Mouse (Mus musculus) testis, postnatal 14 days (tissue): ENCODE data around the gene Il31ra.
A peak's percentile ranks its signal among the peaks of the same experiment; 100 is the strongest.
"Not testable (repeated sequence)": the region's sequence is repeated elsewhere in the genome, so short reads cannot be mapped to it uniquely, and the experiment has no call there.

Source experiments
- DNase-seq: peaks from one replicate; pipeline ENCODE4 v3.0.0; 2021; ENCODE audit warnings: low spot score

Il31ra gene

GRCm38 (mm10) chr13:112594260-112594659 is at the start of gene Il31ra:
Il31ra (minus strand) TSS chr13:112594360.
- not testable (repeated sequence) for DNase-seq

DNA sequence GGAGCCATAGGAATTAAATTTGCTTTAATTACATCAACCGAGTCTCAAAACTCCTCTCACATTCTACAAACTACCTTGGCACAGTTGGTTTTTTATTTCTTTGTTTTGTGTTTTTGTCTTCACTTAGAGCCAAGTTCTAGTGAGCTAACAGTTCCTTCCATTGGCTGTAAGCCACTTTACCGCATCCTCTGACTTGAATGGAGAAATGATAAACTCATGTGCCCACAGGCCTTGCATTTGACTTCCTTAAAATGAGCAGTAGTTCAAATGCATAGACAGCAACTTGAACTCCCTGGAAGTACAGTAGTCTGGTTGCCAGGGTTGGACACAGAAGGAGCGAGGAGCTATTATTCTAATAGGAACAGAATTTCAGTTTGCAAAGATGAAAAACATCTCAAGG is 48.7 kb upstream of the Il31ra start:
- DNase-seq: no peak

DNA sequence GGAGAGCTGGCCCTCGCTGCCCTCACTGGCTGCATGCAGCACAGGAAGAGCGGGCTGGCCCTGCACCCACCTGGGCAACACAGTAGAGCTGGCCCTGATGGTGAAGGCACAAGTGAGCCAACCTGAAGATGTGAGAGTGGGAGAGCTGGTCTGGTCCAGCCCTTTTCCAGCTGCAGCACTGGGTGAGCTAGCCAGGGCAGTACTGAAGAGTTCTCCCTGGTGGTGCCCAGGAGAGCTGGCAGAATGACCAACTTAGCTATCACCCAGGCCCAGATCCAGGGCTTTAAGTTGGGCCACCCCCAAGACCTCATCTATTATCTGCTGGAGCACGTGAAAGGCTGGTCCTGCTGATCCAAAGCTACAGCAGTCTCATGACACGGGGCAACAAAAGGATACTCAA is 45.0 kb upstream of the Il31ra start:
- DNase-seq: no peak

DNA sequence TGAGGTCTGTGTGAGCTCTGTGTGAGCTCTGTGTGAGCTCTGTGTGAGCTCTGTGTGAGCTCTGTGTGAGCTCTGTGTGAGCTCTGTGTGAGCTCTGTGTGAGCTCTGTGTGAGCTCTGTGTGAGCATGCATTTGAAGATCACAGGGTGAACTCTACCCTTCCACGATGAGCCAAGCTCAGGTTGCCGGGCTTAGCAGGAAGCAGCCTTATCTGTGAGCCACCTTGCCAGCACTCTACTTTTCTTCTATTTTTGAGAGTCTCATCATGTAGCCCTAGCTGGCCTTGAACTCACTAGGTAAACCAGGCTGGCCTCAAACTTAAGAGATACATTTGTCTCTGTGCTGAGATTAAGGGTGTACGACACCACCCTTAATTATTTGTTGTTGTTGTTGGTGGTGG is 42.3 kb upstream of the Il31ra start:
- DNase-seq: no peak

- DNase-seq: no peak
Measured at GRCm38 (mm10) chr13:112635174-112635837, 41.1 kb upstream of the Il31ra start.

- no peak for DNase-seq
Measured at GRCm38 (mm10) chr13:112625566-112625965, 31.4 kb upstream of the Il31ra start.

DNA sequence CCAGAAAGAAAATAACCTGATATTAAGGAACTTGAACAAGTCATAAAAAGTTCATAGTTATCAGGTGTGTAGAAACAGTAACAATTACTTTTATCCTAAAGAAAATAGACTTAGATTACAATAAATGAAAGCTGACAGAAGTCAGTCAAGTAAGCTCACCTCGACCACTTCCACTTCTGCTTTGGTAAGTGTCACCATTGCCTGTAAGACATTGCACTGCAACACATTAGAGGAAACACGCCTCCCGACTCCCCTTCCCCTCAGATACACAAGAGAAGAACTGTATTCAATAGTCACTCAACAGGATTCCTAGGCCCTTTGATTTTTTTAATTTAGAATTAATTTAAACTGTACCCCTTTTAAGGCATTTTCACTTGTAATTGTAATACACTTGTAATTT is 30.5 kb upstream of the Il31ra start:
- DNase-seq: no peak

DNA sequence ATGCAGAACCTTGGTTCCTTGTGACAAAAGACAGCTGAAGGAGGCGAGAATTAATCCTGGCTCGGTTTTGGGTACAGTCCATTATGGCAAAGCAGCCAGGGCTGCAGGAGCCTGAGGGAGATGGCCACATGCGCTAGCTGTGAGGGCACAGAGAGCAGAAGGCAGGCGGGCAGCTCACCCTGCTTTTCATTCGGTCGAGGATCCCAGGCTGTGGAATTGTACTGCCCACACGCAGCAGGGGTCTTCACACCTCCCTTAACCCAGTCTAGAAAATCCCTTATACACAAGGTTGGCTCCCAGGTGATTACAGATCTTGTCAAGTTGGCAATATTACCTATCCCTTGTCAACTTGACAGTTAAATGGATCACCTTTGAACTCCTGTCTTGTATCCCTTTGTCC is 29.5 kb upstream of the Il31ra start:
- no peak for DNase-seq

DNA sequence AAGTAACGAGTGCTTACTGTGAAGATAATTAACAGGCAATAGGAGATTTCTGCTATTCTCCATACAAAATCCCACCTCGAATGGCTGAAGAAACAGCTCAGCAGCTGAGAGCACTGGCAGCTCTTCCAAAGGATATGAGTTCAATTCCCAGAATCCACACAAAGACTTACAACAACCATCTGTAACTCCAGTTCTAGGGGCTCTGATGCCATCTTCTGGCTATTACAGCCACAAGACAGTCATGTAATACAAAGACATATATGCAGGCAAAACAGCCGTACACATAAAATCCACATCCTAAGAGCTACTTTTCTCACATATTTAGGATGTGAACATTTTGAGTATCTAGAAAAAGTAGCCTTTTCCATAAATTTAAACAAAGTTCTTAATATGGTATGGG is 27.4 kb upstream of the Il31ra start:
- DNase-seq: no peak

GRCm38 (mm10) chr13:112608606-112609005 is 14.4 kb upstream of the Il31ra start:
- DNase-seq: no peak

- DNase-seq: no peak
Measured at GRCm38 (mm10) chr13:112604411-112604810, 10.3 kb upstream of the Il31ra start.

GRCm38 (mm10) chr13:112603839-112604238 is 9.7 kb upstream of the Il31ra start:
- no peak for DNase-seq

DNA sequence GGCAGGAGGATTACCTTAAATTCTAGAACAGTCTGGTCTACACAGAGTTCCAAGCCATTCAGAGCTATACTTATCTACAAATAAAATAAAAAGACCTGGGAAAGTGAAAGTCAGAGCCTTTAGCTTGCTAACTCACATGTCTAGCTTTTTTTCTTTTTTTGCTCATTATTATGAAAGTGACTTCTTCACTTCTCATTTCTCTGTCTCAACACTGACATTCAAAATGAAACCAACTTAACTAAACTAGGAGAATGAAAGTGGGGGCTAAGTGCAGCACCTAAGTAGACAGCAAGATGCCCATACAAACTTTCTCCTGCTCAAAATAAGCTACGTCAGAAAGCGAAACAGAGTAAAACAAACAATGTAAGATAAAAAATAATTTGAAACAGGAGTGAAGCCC is 8.4 kb upstream of the Il31ra start:
- no peak for DNase-seq

DNA sequence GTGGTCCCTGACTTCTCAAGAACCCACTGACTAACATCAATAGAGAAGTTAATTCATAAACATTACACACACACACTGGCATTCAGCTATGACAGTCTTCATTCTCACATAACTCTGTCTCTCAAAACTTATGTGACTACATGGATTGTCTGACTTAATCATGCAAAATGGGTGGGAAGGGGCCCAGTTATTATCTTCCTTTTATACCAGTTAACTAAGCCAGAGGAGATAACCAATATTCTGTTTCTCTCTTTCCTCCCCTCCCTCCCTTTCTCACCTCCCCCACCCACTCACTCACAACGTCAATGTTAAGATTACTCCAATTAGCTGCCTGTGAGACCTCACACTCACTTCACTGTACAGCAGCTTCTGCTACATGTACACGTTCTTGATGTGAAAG is 3.9 kb downstream of the Il31ra start:
- no peak for DNase-seq

- no peak for DNase-seq
Measured at GRCm38 (mm10) chr13:112589625-112590024, 4.5 kb downstream of the Il31ra start.

- no peak for DNase-seq
Measured at GRCm38 (mm10) chr13:112584556-112585237, 9.5 kb downstream of the Il31ra start.

GRCm38 (mm10) chr13:112582291-112582690 is 11.9 kb downstream of the Il31ra start:
- no peak for DNase-seq

- DNase-seq: no peak
Measured at GRCm38 (mm10) chr13:112581796-112582195, 12.4 kb downstream of the Il31ra start.

DNA sequence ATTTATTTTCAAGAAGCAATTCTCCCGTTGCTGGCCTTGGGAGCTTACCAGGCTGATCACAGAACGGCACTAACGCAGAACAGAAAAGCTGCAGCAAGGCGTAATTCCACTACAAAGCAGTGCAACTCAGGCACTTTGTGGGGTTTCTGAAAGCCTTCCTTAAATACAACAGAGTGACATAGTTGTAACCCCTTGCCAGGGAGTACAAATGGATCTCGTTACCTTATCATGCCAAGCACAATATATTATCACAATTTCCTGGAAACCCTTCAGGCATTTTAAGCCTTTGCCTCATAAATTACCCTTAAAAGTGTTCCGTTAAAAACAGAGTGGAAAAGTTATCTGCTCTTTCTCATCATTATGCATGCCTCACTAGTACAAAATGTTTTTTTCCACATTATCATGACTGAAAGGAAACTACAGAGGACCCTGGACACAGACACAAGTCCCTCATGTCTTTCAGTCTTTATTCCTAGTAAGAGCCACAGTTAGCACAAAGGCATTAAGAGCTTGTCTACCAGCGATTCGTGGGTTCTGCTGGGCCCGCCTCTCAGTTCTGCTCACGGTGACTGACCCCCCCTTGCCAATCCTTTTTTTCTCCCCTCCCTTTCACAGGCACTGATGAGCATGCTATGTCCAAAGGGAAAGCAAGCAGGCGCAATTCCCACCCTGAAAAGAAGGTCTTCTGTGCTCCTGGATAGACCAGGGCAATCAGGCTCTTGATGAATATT is 13.4 kb downstream of the Il31ra start:
- peak; percentile 15 for DNase-seq

- DNase-seq: peak; percentile 98
Measured at GRCm38 (mm10) chr13:112578041-112578440, 16.1 kb downstream of the Il31ra start.

GRCm38 (mm10) chr13:112573800-112574199 is 20.4 kb downstream of the Il31ra start:
- no peak for DNase-seq

DNA sequence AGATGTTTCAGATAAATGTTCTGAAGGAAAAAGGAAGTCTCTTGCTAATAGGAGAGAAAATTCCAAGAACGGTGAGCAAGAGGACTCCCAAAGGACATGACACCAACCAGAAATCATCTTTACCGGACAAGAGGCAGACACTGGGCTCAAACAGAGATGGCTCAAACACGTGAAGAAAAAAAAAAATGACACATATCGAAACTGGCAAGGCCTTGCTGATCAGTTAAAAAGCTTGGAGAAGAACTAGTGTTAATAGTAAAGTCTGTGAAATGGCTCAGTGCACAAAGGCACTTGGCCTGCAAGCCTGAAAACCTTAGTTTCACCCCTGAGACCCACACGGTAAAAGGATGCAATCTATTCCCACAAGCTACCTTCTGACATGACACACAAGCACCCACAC is 23.4 kb downstream of the Il31ra start:
- DNase-seq: no peak

DNA sequence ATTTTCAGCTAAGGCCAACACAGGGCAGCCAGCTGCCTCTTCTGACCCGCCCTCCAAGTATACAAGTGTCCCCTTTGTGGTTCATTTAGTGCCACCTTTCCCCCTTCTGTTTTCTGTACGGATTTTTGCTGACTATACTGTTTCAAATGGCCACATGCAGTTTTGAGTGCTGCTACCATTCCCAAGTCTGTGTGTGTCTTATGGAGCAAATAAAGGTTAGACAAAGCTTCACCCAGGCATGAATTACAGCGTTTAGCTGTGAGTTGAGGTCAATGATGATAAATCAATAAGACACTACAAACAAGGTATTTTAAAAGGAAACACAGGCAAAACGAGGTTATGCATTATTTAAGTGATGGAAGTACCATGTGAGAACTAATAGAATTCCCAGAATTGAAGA is 24.6 kb downstream of the Il31ra start:
- DNase-seq: no peak
